Mouse (Mus musculus) erythroblast, embryonic 14.5 days (primary cell): Measurements from ENCODE around the gene Cdkl4.

Experiments
- GATA1 ChIP-seq: IDR thresholded peaks from 2 replicates; pipeline ENCODE4 v1.6.1; 2012; ENCODE audit warnings: low read length, inconsistent platforms, mixed read lengths
- TAL1 ChIP-seq: IDR thresholded peaks from 3 replicates; pipeline ENCODE4 v1.6.1; 2012; ENCODE audit warnings: low read length, inconsistent platforms, mixed read lengths

DNA sequence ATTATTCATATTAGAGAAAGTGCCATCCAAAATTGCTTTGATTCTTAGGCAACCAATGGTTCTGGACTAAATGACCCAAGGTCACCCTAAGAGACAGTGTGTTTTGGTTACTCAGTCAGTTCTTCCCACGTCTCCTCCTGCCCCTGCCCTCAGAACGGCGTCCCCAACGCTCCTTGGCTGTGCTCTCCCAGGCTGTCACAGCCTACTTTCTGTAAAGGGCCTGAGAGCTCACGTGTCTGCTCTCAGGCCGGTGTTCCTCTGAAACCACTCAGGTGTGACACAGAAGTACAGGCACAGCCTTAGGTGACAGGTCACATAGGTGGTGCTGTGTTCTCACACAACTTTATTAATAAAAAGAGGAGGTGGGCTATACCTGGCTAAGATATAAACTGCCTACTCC, 2.3 kb upstream of the Cdkl4 start:
- TF ChIP-seq TAL1: no peak
- no peak for TF ChIP-seq GATA1
